Mouse (Mus musculus) liver, embryonic 14.5 days (tissue): ENCODE data around the gene Gm37240.

Source experiments
- CTCF ChIP-seq: IDR thresholded peaks from 2 replicates; pipeline ENCODE4 v1.5.1; 2016; ENCODE audit warnings: antibody characterized with exemption, low read depth, control low read depth
- EP300 ChIP-seq: IDR thresholded peaks from 2 replicates; pipeline ENCODE4 v1.6.1; 2016; ENCODE audit warnings: antibody characterized with exemption, low read depth

GRCm38 (mm10) chr3:85764008-85764834 lies 123.1 kb downstream of the Gm37240 start:
- TF ChIP-seq CTCF: no peak
- TF ChIP-seq EP300: no peak
